Mouse (Mus musculus) thymus, postnatal 14 days (tissue): ENCODE measurements around the gene Dusp22.

Experiments
- DNase-seq: peaks from one replicate; pipeline ENCODE4 v3.0.0; 2021

The Dusp22 gene

DNA sequence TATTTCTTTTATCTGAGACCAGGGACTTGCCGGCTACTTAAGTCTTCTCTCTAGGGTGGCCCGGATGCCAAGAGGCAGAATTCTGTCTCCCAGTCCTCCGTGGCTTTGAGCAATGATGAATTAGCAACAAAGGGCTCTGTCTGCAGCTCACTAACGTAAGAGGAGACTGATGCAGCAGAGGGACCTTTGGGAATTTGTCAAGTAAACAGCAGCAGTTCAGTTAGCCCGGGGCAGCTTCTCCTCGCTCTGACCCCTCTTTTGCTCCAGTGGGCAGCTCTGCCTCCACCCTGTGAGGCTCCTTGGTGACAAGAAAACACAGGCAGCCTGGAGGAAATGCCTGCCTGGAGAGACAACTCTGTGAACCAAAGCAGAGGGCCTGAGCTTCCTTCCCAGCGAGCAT, 62.8 kb downstream of the Dusp22 start:
- DNase-seq, result no peak

GRCm38 (mm10) chr13:30723258-30723657, 63.5 kb downstream of the Dusp22 start:
- DNase-seq, result no peak

GRCm38 (mm10) chr13:30723858-30724257, 64.1 kb downstream of the Dusp22 start:
- DNase-seq, result no peak

DNA sequence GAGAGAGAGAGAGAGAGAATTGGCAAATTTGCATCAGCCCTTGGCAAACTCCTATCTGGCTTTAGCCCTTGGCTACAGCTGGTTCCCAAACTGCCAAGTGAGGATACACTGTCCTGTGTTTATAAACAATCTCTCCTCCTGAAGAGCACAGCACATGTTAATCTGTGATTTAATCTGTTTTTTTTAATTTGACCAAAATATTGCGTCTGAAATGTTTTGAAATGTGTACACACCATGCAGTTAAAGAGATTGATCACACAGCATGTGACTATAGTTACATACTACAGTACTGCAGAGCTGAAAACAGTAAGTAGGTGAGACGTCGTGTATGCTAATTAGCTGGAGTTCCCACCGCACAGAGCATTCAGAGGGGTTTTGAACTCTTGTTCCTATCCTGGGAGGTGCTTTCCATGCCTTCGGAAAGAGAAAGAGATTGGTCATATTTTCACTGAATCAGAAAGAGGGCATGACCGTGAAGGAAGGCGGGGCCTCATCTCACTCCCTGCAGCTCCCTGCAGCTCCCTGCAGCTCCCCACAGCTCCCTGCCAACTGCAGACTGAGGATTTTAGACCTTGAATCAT, 65.0 kb downstream of the Dusp22 start:
- no peak for DNase-seq

- DNase-seq, result no peak
Observed at GRCm38 (mm10) chr13:30726879-30727278, 67.1 kb downstream of the Dusp22 start.

DNA sequence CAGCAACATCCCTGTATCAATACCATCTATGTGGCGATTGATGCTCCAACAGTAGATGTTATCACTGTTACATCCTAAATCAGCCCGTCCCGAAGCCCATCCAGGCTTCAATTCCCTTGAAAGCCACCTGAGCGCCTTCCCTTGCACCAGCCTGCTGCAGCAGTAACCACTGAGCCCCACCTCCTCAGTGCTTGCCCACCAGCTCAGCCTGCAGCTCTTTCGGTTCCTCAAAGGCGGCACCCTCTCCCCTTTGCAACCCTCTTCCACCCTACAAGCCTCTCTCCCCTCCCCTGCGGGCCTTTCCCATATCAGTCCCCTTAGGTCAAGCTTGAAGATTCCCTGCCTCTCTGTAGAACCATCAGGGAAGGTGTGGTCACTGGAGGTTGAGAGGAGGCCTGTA, 68.4 kb downstream of the Dusp22 start:
- DNase-seq, result no peak

GRCm38 (mm10) chr13:30729245-30729644, 69.4 kb downstream of the Dusp22 start:
- DNase-seq, result no peak

- DNase-seq, result no peak
Observed at GRCm38 (mm10) chr13:30730104-30730793, 70.5 kb downstream of the Dusp22 start.

DNA sequence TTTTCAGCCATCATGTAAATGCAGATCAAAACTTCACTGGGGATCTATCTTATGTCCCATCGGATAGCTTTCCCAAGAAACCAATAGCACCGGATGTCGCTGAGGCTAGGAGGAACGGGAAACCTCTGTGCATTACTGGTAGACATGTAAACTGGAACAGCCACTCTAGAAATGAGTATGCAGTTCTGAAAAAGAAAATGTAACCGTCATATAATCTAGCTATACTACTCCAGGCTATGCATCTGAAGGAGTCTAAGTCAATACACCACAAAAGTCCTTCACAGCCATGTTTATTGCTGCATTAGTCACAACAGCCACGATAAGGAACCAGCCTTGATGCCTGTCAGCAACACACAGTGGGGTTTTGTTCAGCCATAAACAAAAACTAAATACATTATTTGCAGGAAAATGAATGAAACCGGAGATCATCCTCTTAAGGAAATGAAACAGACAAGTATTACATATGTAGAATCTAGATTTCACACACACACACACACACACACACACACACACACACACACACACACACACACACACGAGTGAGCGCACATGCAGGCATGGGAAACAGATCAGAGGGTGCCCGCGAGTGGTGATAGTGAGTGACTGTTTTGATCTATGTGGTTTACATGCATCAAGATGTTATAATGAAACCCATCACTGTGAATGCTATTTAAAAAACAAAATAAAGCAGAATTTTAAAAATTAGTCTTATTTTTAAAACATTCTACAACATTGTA, 73.1 kb downstream of the Dusp22 start:
- peak; percentile 52 for DNase-seq

- DNase-seq, result no peak
Observed at GRCm38 (mm10) chr13:30736721-30737120, 76.9 kb downstream of the Dusp22 start.

- DNase-seq, result no peak
Observed at GRCm38 (mm10) chr13:30737257-30737656, 77.5 kb downstream of the Dusp22 start.

DNA sequence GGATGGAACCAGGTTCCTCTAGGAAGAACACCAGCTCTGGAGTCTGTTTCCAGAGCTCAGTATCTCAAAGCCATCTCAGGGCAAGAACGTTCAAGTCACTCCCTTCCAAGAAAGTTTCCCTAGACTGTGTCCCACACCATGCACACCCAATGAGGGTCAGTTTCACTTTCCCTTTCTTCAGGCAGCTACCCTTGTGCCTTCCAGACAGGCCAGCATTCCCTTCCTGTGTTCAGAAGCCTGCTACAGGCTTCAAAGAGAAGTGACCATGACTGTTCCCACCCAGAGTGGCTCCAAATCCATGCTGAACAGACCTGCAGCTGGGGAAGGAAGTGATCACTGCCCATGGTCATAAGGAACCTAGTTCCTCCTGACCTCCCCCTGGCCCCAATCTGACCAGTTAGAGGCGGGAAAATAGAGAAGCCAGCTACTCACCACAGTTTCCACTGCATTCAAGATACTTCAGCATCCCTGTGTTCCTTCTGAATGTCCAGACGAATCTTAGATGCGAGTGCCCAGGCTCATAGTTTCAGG, 78.6 kb downstream of the Dusp22 start:
- no peak for DNase-seq

DNA sequence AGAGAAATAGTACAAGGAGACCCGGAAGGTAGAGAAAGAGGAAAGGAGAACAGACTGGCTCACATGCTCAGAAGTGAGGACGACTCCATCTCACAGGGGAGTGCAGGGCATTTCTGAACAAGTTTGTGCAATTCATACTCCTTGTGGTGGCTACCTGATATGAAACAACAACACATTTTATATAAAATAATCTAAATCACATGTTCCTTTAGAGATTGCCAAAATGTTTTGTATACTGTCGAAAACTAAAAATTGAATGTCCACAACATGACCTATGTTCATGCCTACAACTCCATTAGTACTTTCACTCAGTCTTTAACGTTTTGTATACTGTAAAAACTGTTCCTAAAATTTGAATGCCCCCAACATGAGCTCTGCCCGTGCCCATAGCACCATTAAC, 81.4 kb downstream of the Dusp22 start:
- DNase-seq, result no peak

DNA sequence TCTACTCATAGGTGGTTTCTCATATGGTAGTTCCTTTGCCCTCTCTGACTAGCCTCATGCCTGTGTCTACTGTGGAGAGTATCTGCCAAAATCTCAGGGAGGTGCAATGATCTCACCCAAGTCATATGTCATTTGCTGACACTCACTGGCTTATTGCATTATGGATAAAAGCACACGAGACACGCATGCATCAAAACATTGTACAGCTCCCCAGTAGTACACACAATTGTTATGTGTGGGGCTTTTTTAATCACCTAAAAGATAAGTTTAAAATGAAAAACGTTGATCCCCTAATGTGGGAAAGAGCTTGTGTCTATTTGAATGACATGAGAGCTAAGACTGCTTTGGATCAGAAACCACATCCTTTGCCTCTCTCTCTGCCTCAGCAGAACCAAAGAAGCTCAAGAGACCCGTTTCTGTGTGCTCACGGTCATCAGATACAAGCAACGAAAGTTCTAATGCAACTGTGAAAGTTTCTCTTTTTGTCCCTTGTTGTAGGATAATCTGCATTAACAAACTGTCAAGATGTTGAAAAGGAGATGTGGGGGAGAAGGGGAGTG, 82.7 kb downstream of the Dusp22 start:
- DNase-seq, result no peak

- no peak for DNase-seq
Observed at GRCm38 (mm10) chr13:30745121-30745520, 85.3 kb downstream of the Dusp22 start.

DNA sequence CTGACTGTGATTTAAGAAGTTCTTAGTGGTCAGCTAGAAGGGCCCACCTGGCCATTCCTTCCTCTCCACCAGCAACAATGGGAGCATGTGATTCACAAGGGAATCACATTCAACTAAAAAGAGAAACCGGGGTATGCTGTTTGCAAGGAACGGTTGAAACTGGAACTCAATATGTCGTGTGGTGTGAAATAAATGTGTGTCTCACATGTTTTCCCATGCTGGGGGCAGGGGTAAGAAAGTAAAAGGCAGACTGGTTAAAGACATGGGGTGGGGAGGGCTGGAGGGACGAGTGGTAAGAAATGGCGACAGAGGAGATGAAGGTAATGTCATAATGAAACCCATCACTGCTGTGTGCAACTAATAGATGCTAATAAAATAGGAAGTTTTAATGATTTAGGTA, 87.3 kb downstream of the Dusp22 start:
- DNase-seq, result no peak

DNA sequence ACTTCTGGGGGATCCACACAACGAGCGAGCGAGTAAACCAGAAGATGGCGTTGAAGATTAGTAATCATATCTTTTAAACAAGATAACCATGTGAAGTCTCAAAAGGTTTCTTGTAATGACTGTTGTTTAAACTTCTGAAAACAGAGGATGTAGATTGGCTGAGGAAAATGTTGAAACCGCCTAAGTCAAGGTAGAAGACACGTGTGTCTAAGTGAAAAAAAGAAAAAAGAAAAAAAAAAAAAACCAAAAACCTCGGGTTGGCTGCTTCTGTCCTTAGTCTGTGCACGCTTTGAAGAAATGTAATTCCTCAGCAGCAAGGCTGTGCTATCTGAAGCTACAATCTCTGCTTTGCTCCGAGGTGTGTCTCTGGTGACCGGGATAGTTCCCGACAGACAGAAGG, 87.7 kb downstream of the Dusp22 start:
- no peak for DNase-seq

- no peak for DNase-seq
Observed at GRCm38 (mm10) chr13:30748321-30748720, 88.5 kb downstream of the Dusp22 start.

DNA sequence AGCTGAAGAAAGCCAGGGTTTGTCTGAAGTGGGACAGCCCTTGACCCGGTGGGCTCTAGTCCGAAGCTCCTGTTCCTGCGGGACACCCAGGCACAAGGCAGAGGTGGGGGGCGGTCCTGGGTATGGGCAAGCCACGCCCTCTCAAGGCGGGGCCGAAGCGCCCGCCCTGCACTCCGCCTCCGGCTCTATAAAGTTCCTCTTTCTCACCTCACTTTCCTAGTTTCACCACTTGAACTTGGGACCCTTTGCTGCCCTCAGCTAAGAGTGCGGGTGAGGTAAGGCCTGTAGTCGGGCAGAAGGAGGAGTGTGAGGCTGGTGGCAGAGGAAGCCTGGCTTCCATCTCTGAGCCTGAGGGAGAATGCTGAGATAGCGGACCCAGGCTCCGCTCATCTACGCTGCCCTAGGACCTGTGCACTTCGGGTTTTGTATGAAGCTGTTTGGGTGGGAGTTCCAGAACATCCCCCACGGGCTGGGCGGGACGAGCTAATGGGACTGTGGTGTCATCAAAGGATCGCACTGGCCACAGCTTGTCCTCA, 89.3 kb downstream of the Dusp22 start, which contains the start of gene Irf4:
Irf4 (plus strand) TSS at position 206 of the 536 bp plus-strand sequence.
- peak; percentile 85 for DNase-seq

DNA sequence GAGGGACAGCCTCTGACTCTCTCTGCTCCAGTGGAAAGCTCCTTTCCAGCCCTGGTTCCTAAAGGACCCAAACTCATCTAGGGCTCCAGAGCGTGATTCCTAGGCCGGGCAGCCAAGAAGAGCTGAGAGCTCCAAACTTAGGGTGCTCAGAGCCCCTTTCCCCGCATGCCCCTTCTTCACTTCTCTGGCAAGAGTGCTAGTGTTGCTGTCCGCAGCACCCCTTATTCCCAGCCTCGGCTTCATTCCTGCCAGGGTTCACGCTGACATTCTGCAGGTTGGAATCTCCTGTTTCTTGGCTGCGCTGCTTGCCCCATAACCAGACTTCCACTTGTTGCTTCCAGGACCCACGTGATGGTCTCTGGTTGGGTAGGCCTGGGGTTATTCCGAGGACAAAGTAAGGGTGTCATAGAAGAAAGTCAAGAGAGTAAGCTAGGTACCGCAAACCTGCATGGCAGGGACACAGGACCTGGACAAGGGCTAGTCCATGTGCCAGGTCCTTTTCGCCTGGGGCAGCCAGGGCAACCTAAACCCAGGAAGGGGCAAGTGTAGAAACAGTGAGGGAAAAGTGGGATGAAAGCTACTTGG, 89.8 kb downstream of the Dusp22 start:
- no peak for DNase-seq

GRCm38 (mm10) chr13:30750461-30751303, 90.9 kb downstream of the Dusp22 start:
- peak; percentile 38 for DNase-seq

DNA sequence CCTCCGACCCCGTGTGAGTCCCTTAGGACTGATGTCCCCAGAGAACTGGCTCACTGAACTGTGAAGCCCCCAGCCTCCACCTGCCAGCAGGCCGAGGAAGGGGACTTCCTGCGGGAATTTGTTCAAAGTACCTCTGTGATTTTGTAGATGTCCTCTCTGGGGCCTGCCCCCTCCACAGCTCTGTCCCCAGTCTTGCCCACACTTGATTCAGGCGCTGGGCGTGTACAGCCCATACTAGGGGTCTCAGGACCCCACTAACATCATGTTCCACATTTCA, 91.4 kb downstream of the Dusp22 start:
- no peak for DNase-seq
